Mouse (Mus musculus): ENCODE data around the gene Txlna. TPM values are rescaled to one million over a fixed set of nuclear protein-coding genes. Genes with fewer than 3 reads are reported as not detected.
A peak's percentile ranks its signal among the peaks of the same experiment; 100 is the strongest.

The Txlna gene
- total and polyA plus RNA-seq, 2 experiments from 2014 or later: 22.7 to 28.3 TPM

DNA sequence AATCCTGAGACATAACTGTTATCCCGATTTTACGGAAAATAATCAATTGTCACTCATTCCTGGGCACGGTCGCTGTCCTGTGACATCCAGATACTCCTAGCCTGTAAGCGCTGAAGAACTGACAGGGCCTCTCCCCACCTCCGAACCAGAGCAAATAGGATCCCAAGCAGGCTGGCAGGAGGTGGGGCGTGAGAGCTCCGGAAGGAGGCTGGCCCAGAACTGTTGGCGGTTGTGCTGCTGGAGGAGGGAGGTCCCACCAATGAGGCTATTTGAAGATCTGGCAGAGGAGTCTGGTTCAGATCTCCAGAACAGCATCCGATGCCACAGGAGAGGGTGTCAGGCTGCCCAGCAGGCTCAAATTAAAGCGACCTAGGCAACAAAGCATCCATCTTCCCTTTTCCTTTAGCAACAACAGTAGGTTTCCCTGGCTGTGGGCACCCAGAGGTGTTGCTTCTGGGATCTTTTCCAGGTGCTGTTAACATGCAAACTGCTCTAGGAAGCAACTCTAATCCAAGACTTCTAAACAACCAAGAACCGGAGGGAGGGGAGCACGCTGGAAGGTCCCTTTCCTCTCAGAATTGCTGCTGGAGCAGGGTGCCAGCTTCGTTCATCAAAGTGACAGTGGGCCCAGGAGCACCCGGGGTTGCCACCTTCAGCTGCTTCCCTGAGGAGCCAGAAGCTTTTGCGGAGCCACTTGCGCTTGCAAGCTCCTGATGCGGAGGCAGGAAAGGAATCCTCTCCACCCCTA, 16.4 kb downstream of the Txlna start:
- peak overlapping the region; percentile 71 for H3K9ac ChIP-seq (replicated peaks; ENCODE audit: low read depth, low read length)
- peaks cover 43% of the 10 kb centered on the region for H3K36me3 ChIP-seq (replicated peaks; ENCODE audit: control insufficient read depth, insufficient read depth, low read length)
- no peaks in the 10 kb centered on the region for H3K9me3 ChIP-seq (replicated peaks; ENCODE audit: control insufficient read depth, low read length)
- ATAC-seq (ENCODE audit: insufficient read depth, low read depth) (peak; percentile 92), DNase-seq (ENCODE audit: low spot score) (peak; percentile 96)
- H3K27ac ChIP-seq (ENCODE audit: low read depth): peak overlapping the region; percentile 89
- H3K4me2 ChIP-seq (ENCODE audit: low read depth, low read length): peak overlapping the region; percentile 84
- peak overlapping the region; percentile 65 for H3K4me3 ChIP-seq (ENCODE audit: low read depth, low read length)
- 2% methylated on average over 18 of the region's 18 CpGs for WGBS
- H3K27me3 ChIP-seq (ENCODE audit: control insufficient read depth, insufficient read depth, low read length): no peaks in the 10 kb centered on the region
- TF ChIP-seq CTCF (IDR thresholded peaks at IDR 0.05; ENCODE audit: low read depth) (no peak), EP300 (IDR thresholded peaks at IDR 0.05; ENCODE audit: low read depth) (0 out of 2 replicates have a peak, but pooled peaks have one; percentile 8)
- peaks cover 30% of the 10 kb centered on the region for H3K4me1 ChIP-seq (ENCODE audit: control insufficient read depth, insufficient read depth)

DNA sequence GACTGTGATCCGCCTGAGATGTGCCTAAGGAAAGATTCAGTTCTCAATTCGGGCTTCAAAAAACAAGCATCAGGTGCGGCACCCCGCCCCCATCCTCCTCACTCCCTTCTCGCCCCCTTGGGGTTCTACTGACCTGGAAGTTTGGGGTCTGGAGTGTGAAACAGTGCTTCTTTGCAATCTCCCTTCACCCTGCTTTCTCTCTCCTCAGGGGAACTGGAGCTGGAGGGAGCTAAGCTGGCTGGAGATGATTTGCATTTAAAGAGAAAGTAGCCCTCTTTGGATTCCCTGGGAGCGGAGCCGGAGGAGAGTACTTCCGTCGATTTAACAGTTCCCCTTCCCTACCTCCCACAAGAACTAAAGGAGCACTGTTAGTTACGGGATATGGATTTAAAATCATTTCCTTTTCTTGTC, 17.2 kb downstream of the Txlna start, which contains the start of gene Ccdc28b:
Gene Ccdc28b (minus strand): TSS at position 267 of the 411 bp plus-strand sequence.
- peak; percentile 30 for ATAC-seq (ENCODE audit: insufficient read depth, low read depth)

DNA sequence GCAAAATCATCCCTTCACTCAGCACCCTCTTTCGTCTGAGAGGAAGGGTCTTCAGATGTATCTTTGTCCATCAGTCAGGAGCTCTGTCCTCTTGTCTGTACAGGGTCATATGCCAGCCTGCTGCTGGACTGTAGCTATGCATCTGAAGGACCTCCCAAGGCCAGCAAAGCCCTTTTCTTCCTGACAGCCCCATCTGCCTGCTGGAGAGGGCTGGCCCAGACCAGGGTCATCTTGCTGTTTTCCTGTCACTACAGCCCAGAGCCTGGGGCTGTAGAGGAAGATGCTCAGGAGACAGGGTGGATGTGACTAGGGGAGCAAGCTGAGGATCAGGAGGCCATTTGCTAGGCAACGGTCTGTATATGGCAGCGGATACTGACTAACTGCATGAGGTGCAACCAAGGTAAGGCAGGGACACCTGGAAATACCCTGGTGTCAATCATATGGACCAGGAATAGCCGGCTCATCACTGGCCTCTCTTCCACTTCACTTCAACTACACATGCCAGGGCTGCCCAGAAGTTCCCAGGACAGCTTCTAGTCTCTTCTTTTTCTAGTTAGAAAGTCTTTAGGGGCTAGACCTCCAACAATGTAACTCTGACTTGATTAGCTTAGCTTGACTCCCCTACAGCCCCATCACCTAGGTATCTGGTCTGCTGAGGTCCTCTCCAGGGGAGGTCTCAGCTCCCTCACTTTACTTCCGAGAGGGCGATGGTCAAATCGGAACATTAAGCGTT, 17.9 kb downstream of the Txlna start:
- Histone ChIP-seq H3K9me3 (replicated peaks; ENCODE audit: control insufficient read depth, low read length) (no peaks in the 10 kb centered on the region), H3K27me3 (ENCODE audit: control insufficient read depth, insufficient read depth, low read length) (no peaks in the 10 kb centered on the region), H3K27ac (ENCODE audit: low read depth) (peak overlapping the region; percentile 89), H3K9ac (replicated peaks; ENCODE audit: low read depth, low read length) (peak overlapping the region; percentile 71), H3K4me2 (ENCODE audit: low read depth, low read length) (peak overlapping the region; percentile 84), H3K4me1 (ENCODE audit: control insufficient read depth, insufficient read depth) (peaks cover 37% of the 10 kb centered on the region), H3K36me3 (replicated peaks; ENCODE audit: control insufficient read depth, insufficient read depth, low read length) (peaks cover 28% of the 10 kb centered on the region), H3K4me3 (ENCODE audit: low read depth, low read length) (peak overlapping the region; percentile 65)
- DNase-seq (ENCODE audit: low spot score) (no peak), ATAC-seq (ENCODE audit: insufficient read depth, low read depth) (no peak)
- TF ChIP-seq EP300 (IDR thresholded peaks at IDR 0.05; ENCODE audit: low read depth): no peak
- WGBS: 14% methylated on average over 8 of the region's 8 CpGs

More for the DNA sequence above, 17.2 kb downstream of the Txlna start, which contains the start of gene Ccdc28b:
- peaks cover 30% of the 10 kb centered on the region for H3K4me1 ChIP-seq (ENCODE audit: control insufficient read depth, insufficient read depth)
- TF ChIP-seq CTCF (IDR thresholded peaks at IDR 0.05; ENCODE audit: low read depth) (no peak), EP300 (IDR thresholded peaks at IDR 0.05; ENCODE audit: low read depth) (0 out of 2 replicates have a peak, but pooled peaks have one; percentile 13)
- no peaks in the 10 kb centered on the region for H3K9me3 ChIP-seq (replicated peaks; ENCODE audit: control insufficient read depth, low read length)
- H3K9ac ChIP-seq (replicated peaks; ENCODE audit: low read depth, low read length): peak within 1 kb of the TSS; percentile 71
- no peaks in the 10 kb centered on the region for H3K27me3 ChIP-seq (ENCODE audit: control insufficient read depth, insufficient read depth, low read length)
- peak within 1 kb of the TSS; percentile 65 for H3K4me3 ChIP-seq (ENCODE audit: low read depth, low read length)
- peak within 1 kb of the TSS; percentile 89 for H3K27ac ChIP-seq (ENCODE audit: low read depth)
- peak within 1 kb of the TSS; percentile 84 for H3K4me2 ChIP-seq (ENCODE audit: low read depth, low read length)
- 1% methylated on average over 10 of the region's 10 CpGs for WGBS
- peak; percentile 74 for DNase-seq (ENCODE audit: low spot score)
- peaks cover 35% of the 10 kb centered on the region for H3K36me3 ChIP-seq (replicated peaks; ENCODE audit: control insufficient read depth, insufficient read depth, low read length)

DNA sequence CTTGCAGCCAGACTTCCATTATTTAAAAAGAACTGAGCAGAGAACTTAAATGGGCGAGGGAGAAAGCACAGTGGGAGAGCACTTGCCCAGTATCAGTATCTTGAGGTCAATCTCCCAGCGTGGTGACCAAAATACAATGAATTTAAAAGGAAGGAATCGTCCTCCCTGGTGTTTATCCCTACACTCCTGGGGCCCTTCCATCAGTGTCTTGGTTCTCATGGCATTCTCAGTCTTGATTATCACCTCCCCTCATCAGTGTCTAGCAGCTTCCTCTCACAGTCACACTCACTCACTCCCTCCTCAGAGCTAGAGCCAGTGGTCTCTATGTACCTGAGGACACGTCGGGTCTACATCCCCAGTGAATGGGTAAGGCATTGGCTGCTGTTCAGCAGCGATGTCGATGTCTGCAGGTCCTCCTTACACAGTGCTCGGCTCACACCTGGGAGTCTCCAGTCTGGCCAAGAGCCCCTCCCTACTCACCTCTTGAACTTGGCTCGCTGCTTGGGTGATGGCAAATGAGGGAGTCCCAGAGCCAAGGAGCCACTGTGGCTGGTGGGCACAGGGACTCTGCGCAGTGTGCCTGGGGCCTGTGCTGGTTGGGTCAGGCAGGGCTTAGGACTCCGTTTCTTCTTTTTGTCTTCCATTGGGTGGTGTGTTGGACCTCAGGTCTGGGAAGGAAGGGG, 18.6 kb downstream of the Txlna start:
- Histone ChIP-seq H3K36me3 (replicated peaks; ENCODE audit: control insufficient read depth, insufficient read depth, low read length) (peaks cover 26% of the 10 kb centered on the region), H3K4me3 (ENCODE audit: low read depth, low read length) (peak overlapping the region; percentile 65), H3K27ac (ENCODE audit: low read depth) (peak overlapping the region; percentile 89), H3K4me1 (ENCODE audit: control insufficient read depth, insufficient read depth) (peaks cover 38% of the 10 kb centered on the region), H3K9ac (replicated peaks; ENCODE audit: low read depth, low read length) (peak overlapping the region; percentile 71), H3K27me3 (ENCODE audit: control insufficient read depth, insufficient read depth, low read length) (no peaks in the 10 kb centered on the region), H3K4me2 (ENCODE audit: low read depth, low read length) (peak overlapping the region; percentile 84), H3K9me3 (replicated peaks; ENCODE audit: control insufficient read depth, low read length) (no peaks in the 10 kb centered on the region)
- TF ChIP-seq EP300 (IDR thresholded peaks at IDR 0.05; ENCODE audit: low read depth): no peak
- TF ChIP-seq CTCF (IDR thresholded peaks at IDR 0.05; ENCODE audit: low read depth): no peak
- 66% methylated on average over 11 of the region's 11 CpGs for WGBS
- no peak for ATAC-seq (ENCODE audit: insufficient read depth, low read depth)
- DNase-seq (ENCODE audit: low spot score): no peak

DNA sequence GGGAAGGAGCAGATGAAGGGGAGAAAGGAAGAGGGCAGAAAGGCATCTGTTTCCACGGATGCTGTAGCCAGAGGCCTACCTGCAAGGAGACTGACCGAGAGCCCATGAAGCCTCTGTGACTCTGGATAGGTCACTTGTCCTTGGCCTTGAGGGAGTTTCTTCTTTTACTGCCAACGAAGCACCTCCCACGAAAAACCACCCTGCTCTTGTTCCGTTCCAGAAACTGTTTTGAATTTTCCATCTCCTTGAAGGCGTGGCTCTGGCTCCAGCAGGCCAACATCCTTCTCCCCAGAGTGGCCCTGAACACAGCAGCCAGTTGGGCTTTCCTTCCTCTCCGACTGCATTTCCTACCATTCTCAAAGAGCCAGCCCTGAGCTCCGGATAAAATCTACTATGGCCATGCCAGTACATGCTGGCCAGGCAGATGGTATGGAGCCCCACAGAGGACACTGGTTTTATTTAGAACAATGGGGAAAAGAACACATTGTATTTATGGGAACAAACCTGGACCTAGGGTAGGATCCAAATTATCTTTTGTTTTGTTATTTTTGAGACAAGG, 19.5 kb downstream of the Txlna start:
- DNase-seq (ENCODE audit: low spot score) (peak; percentile 72), ATAC-seq (ENCODE audit: insufficient read depth, low read depth) (no peak)
- peak overlapping the region; percentile 20 for H3K4me3 ChIP-seq (ENCODE audit: low read depth, low read length)
- no peak overlapping the region for H3K9ac ChIP-seq (replicated peaks; ENCODE audit: low read depth, low read length)
- H3K4me2 ChIP-seq (ENCODE audit: low read depth, low read length): peak overlapping the region; percentile 84
- peak overlapping the region; percentile 65 for H3K27ac ChIP-seq (ENCODE audit: low read depth)
- 54% methylated on average over 8 of the region's 8 CpGs for WGBS
- H3K4me1 ChIP-seq (ENCODE audit: control insufficient read depth, insufficient read depth): peaks cover 38% of the 10 kb centered on the region
- TF ChIP-seq EP300 (IDR thresholded peaks at IDR 0.05; ENCODE audit: low read depth) (peak; percentile 25; the same call in 1 of the 2 replicates), CTCF (IDR thresholded peaks at IDR 0.05; ENCODE audit: low read depth) (no peak)
- H3K36me3 ChIP-seq (replicated peaks; ENCODE audit: control insufficient read depth, insufficient read depth, low read length): peaks cover 24% of the 10 kb centered on the region
- H3K9me3 ChIP-seq (replicated peaks; ENCODE audit: control insufficient read depth, low read length): no peaks in the 10 kb centered on the region
- H3K27me3 ChIP-seq (ENCODE audit: control insufficient read depth, insufficient read depth, low read length): no peaks in the 10 kb centered on the region

All from heart, postnatal 0 days (tissue).